In the genomic region with DNA sequence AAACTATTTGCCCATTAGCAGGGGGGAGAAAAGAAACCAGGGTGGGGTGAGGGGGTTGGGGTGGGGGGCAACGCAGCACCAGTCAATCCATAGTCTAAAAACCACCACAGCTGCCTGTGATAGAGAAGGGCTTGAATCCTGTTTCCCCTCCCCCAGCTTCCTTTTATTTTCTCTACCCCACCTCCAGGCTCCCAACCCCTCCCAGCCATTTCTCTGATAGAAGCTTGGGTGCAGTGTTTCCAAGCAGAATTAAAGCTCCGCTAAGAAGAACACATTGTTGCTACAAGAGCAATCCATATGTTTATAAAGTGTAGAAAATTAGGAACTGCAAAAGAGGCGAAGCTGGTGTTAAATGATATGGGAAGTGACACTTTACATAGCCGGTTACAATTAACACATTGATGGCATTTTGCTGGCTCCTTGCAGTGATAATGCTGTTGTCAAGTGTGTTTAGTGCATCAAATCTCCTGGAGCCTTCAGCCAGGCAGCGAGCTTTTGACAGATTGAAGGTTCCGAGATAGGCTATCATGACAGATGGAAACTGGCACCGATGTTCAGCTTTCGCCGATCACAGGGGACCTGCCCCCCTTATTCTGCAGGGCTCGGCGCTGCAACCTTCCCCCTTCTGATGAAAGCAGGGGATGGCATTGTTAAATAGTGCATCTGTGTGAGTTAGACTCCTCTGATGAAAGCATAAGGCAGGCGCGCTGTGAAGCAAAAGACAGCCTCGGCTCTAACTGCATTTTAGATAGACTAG, we compare ENCODE assay signal across 8 mouse cellular contexts.
DNase-seq lines count a peak whose midpoint lies in the region; ATAC-seq lines count a peak whose summit lies in the region.

No protein-coding gene starts in this region.

- WGBS in lung, embryonic 16.5 days: under 1% methylated on average over 14 of the region's 14 CpGs
- WGBS in stomach, embryonic 15.5 days: under 1% methylated on average over 14 of the region's 14 CpGs

- no peak for ATAC-seq in lung, embryonic 16.5 days (ENCODE audit: low read depth)
- no peak for ATAC-seq in stomach, embryonic 15.5 days (ENCODE audit: insufficient read depth, low FRiP score, low read depth)

- H3K4me2 ChIP-seq in lung, embryonic 16.5 days (ENCODE audit: low read depth, low read length): peak overlapping the region; percentile 53
- peak overlapping the region; percentile 47 for H3K4me2 ChIP-seq in stomach, embryonic 15.5 days

- peaks cover 21% of the 10 kb centered on the region for H3K27me3 ChIP-seq in lung, embryonic 16.5 days (ENCODE audit: control insufficient read depth, insufficient read depth, low read depth, low read length)
- H3K27me3 ChIP-seq in stomach, embryonic 15.5 days (replicated peaks): peaks cover 7% of the 10 kb centered on the region; the same call in 1 of the 2 replicates

- H3K27ac ChIP-seq in lung, embryonic 16.5 days (ENCODE audit: low read length): no peak overlapping the region
- H3K27ac ChIP-seq in stomach, embryonic 15.5 days: no peak overlapping the region

- H3K9ac ChIP-seq in lung, embryonic 16.5 days (ENCODE audit: low read length): no peak overlapping the region
- H3K9ac ChIP-seq in stomach, embryonic 15.5 days: no peak overlapping the region

- no peaks in the 10 kb centered on the region for H3K9me3 ChIP-seq in lung, embryonic 16.5 days (ENCODE audit: control insufficient read depth, low read length)
- H3K9me3 ChIP-seq in stomach, embryonic 15.5 days: no peaks in the 10 kb centered on the region

- DNase-seq in cerebellum, postnatal 25 days: peak; percentile 13 to 17
- DNase-seq in cerebellum, adult 9-11 months: no peak
- no peak for DNase-seq in lung, postnatal 14 days
- peak; percentile 37 to 48 for DNase-seq in layer of hippocampus, postnatal 36 days
- DNase-seq in spleen, postnatal 4 days (ENCODE audit: low spot score in 2 of 2): no peak
- no peak for DNase-seq in kidney, adult 8-10 months

- H3K36me3 ChIP-seq in lung, embryonic 16.5 days (ENCODE audit: control insufficient read depth, insufficient read depth, low read length): no peaks in the 10 kb centered on the region
- no peaks in the 10 kb centered on the region for H3K36me3 ChIP-seq in stomach, embryonic 15.5 days

- H3K4me1 ChIP-seq in lung, embryonic 16.5 days (replicated peaks; ENCODE audit: control insufficient read depth, insufficient read depth, low read length): peaks cover 9% of the 10 kb centered on the region
- 0 out of 2 replicates have a peak, but pooled peaks cover 9% of the 10 kb centered on the region for H3K4me1 ChIP-seq in stomach, embryonic 15.5 days

- peak overlapping the region; percentile 30 for H3K4me3 ChIP-seq in lung, embryonic 16.5 days (ENCODE audit: low read length)
- H3K4me3 ChIP-seq in stomach, embryonic 15.5 days (replicated peaks): peak overlapping the region; percentile 27

Comparison
In these comparisons a context has a peak if more than half of its experiments do, and no peak if none do; other contexts are left out.
1. DNase-seq: peak in cerebellum, postnatal 25 days (2 of 2) and layer of hippocampus, postnatal 36 days (2 of 2); none in cerebellum, adult 9-11 months (single experiment), lung, postnatal 14 days (single experiment), spleen, postnatal 4 days (0 of 2) and kidney, adult 8-10 months (0 of 2).